Mouse (Mus musculus): ENCODE measurements around the gene Srsf11. TPM values are rescaled to one million over a fixed set of nuclear protein-coding genes. Genes with fewer than 3 reads are reported as not detected.

Srsf11 gene
- 330 TPM for polyA plus RNA-seq (2014; fragmentation: Illumina TruSeq; extraction: RNeasy Lipid Tissue Mini Kit (QIAGEN cat#74804); ENCODE audit: low read depth, low replicate concordance)

GRCm38 (mm10) chr3:158036329-158036988 lies at the start of gene Srsf11, which contains the start of gene Lrrc40:
Gene Srsf11, minus strand, starts transcription at chr3:158036639.
Gene Lrrc40, plus strand, starts transcription at chr3:158036662.

Other genes with a start within 250 kb of the Srsf11 start
- gene Cth, start 111.6 kb downstream of the Srsf11 start, polyA plus RNA-seq (2014; fragmentation: Illumina TruSeq; extraction: RNeasy Lipid Tissue Mini Kit (QIAGEN cat#74804); ENCODE audit: low read depth, low replicate concordance): 1.2 TPM
- 93.4 TPM for gene Ankrd13c, start 89.4 kb downstream of the Srsf11 start, polyA plus RNA-seq (2014; fragmentation: Illumina TruSeq; extraction: RNeasy Lipid Tissue Mini Kit (QIAGEN cat#74804); ENCODE audit: low read depth, low replicate concordance)
- gene Lrrc40, start within 50 bp of the Srsf11 start, polyA plus RNA-seq (2014; fragmentation: Illumina TruSeq; extraction: RNeasy Lipid Tissue Mini Kit (QIAGEN cat#74804); ENCODE audit: low read depth, low replicate concordance): 39.8 TPM